Mouse (Mus musculus): ENCODE data around the gene Cd300e. TPM values are rescaled to one million over a fixed set of nuclear protein-coding genes. Genes with fewer than 3 reads are reported as not detected.

Gene Cd300e
- total and polyA plus RNA-seq, 3 experiments, result not detected

GRCm38 (mm10) chr11:115059797-115060196, 2.2 kb downstream of the Cd300e start:
- no peaks in the 10 kb centered on the region for H3K9me3 ChIP-seq (replicated peaks; ENCODE audit: insufficient read depth, low read length)
- TF ChIP-seq MAFK (IDR thresholded peaks at IDR 0.05; ENCODE audit: borderline replicate concordance, low read depth, low read length) (no peak), CTCF (IDR thresholded peaks at IDR 0.05 in 2 of 3, conservative IDR thresholded peaks at IDR 0.05 in 1 of 3; ENCODE audit: control insufficient read depth in 1 of 3, insufficient read depth in 1 of 3, low read depth in 2 of 3, low read length in 3 of 3, poor library complexity in 1 of 3, severe bottlenecking in 1 of 3) (no peak), SIN3A (IDR thresholded peaks at IDR 0.05; ENCODE audit: low read length) (no peak)
- H3K36me3 ChIP-seq (ENCODE audit: control insufficient read depth in 1 of 2, insufficient read depth in 2 of 2, low read length in 2 of 2), result no peaks in the 10 kb centered on the region
- H3K9ac ChIP-seq (ENCODE audit: control insufficient read depth, low read depth, low read length, poor library complexity, severe bottlenecking), result no peak overlapping the region
- H3K27ac ChIP-seq (ENCODE audit: control insufficient read depth, low read depth, low read length), result no peak overlapping the region
- no peaks in the 10 kb centered on the region for H3K79me2 ChIP-seq (ENCODE audit: control insufficient read depth, insufficient read depth, low read length, poor library complexity)
- peaks cover 0 to 4% of the 10 kb centered on the region in 2 experiments; a peak in 1 of 4 replicates for H3K27me3 ChIP-seq (ENCODE audit: control insufficient read depth in 1 of 2, insufficient read depth in 2 of 2, low read length in 2 of 2)
- H3K4me3 ChIP-seq (ENCODE audit: control insufficient read depth in 1 of 2, insufficient read depth in 1 of 2, low read depth in 2 of 2, low read length in 2 of 2), result no peak overlapping the region
- H3K4me1 ChIP-seq (ENCODE audit: control insufficient read depth in 1 of 2, insufficient read depth in 2 of 2, low read length in 2 of 2), result no peaks in the 10 kb centered on the region
- DNase-seq (ENCODE audit: low read depth, low spot score), result no peak

- H3K9ac ChIP-seq (ENCODE audit: control insufficient read depth, low read depth, low read length, poor library complexity, severe bottlenecking), result no peak overlapping the region
- H3K27me3 ChIP-seq (ENCODE audit: control insufficient read depth in 1 of 2, insufficient read depth in 2 of 2, low read length in 2 of 2), result no peaks in the 10 kb centered on the region; a peak in 1 of 4 replicates
- DNase-seq (ENCODE audit: low read depth, low spot score), result no peak
- no peaks in the 10 kb centered on the region for H3K9me3 ChIP-seq (replicated peaks; ENCODE audit: insufficient read depth, low read length)
- no peaks in the 10 kb centered on the region for H3K36me3 ChIP-seq (ENCODE audit: control insufficient read depth in 1 of 2, insufficient read depth in 2 of 2, low read length in 2 of 2)
- no peak overlapping the region for H3K4me3 ChIP-seq (ENCODE audit: control insufficient read depth in 1 of 2, insufficient read depth in 1 of 2, low read depth in 2 of 2, low read length in 2 of 2)
- no peaks in the 10 kb centered on the region for H3K4me1 ChIP-seq (ENCODE audit: control insufficient read depth in 1 of 2, insufficient read depth in 2 of 2, low read length in 2 of 2)
- H3K27ac ChIP-seq (ENCODE audit: control insufficient read depth, low read depth, low read length), result no peak overlapping the region
- TF ChIP-seq TBP (IDR thresholded peaks at IDR 0.05; ENCODE audit: low read depth, low read length) (no peak), NELFE (IDR thresholded peaks at IDR 0.05; ENCODE audit: low read depth, low read length) (no peak), ZC3H11A (IDR thresholded peaks at IDR 0.05; ENCODE audit: low read depth, low read length) (no peak), USF1 (IDR thresholded peaks at IDR 0.05; ENCODE audit: low read depth, low read length) (no peak), E2F4 (IDR thresholded peaks at IDR 0.05; ENCODE audit: borderline replicate concordance, low read depth, low read length) (no peak), TAL1 (IDR thresholded peaks at IDR 0.05; ENCODE audit: low read length) (no peak), HCFC1 (IDR thresholded peaks at IDR 0.05; ENCODE audit: low read depth, low read length) (no peak)
- H3K79me2 ChIP-seq (ENCODE audit: control insufficient read depth, insufficient read depth, low read length, poor library complexity), result no peaks in the 10 kb centered on the region
Observed at GRCm38 (mm10) chr11:115058701-115059100, 3.3 kb downstream of the Cd300e start.

- Histone ChIP-seq H3K9ac (ENCODE audit: control insufficient read depth, low read depth, low read length, poor library complexity, severe bottlenecking) (no peak overlapping the region), H3K27ac (ENCODE audit: control insufficient read depth, low read depth, low read length) (no peak overlapping the region), H3K4me3 (ENCODE audit: control insufficient read depth in 1 of 2, insufficient read depth in 1 of 2, low read depth in 2 of 2, low read length in 2 of 2) (no peak overlapping the region), H3K9me3 (replicated peaks; ENCODE audit: insufficient read depth, low read length) (no peaks in the 10 kb centered on the region), H3K27me3 (ENCODE audit: control insufficient read depth in 1 of 2, insufficient read depth in 2 of 2, low read length in 2 of 2) (no peaks in the 10 kb centered on the region), H3K79me2 (ENCODE audit: control insufficient read depth, insufficient read depth, low read length, poor library complexity) (no peaks in the 10 kb centered on the region), H3K36me3 (ENCODE audit: control insufficient read depth in 1 of 2, insufficient read depth in 2 of 2, low read length in 2 of 2) (no peaks in the 10 kb centered on the region), H3K4me1 (ENCODE audit: control insufficient read depth in 1 of 2, insufficient read depth in 2 of 2, low read length in 2 of 2) (no peaks in the 10 kb centered on the region)
- no peak for DNase-seq (ENCODE audit: low read depth, low spot score)
- TF ChIP-seq ZMIZ1 (IDR thresholded peaks at IDR 0.05; ENCODE audit: low read depth, low read length), result no peak
- TF ChIP-seq MAFK (IDR thresholded peaks at IDR 0.05; ENCODE audit: borderline replicate concordance, low read depth, low read length), result no peak
- TF ChIP-seq CTCF (IDR thresholded peaks at IDR 0.05 in 2 of 3, conservative IDR thresholded peaks at IDR 0.05 in 1 of 3; ENCODE audit: control insufficient read depth in 1 of 3, insufficient read depth in 1 of 3, low read depth in 2 of 3, low read length in 3 of 3, poor library complexity in 1 of 3, severe bottlenecking in 1 of 3), result no peak
- TF ChIP-seq SMC3 (IDR thresholded peaks at IDR 0.05; ENCODE audit: low read depth, low read length), result no peak
- TF ChIP-seq USF2 (IDR thresholded peaks at IDR 0.05; ENCODE audit: borderline replicate concordance in 1 of 2, insufficient read depth in 1 of 2, low read depth in 1 of 2, low read length in 2 of 2), result no peak
- no peak for TF ChIP-seq GABPA (IDR thresholded peaks at IDR 0.05; ENCODE audit: low read depth, low read length)
- no peak for TF ChIP-seq USF1 (IDR thresholded peaks at IDR 0.05; ENCODE audit: low read depth, low read length)
- TF ChIP-seq POLR2A (IDR thresholded peaks at IDR 0.05; ENCODE audit: control insufficient read depth in 1 of 2, insufficient read depth in 1 of 2, low read depth in 1 of 2, low read length in 2 of 2, poor library complexity in 1 of 2), result no peak
- TF ChIP-seq ZKSCAN1 (IDR thresholded peaks at IDR 0.05; ENCODE audit: low read depth, low read length), result no peak
- TF ChIP-seq ZNF384 (IDR thresholded peaks at IDR 0.05; ENCODE audit: low read depth, low read length), result no peak
- no peak for TF ChIP-seq MXI1 (IDR thresholded peaks at IDR 0.05; ENCODE audit: low read depth, low read length)
- no peak for TF ChIP-seq MAX (IDR thresholded peaks at IDR 0.05; ENCODE audit: low read length)
- TF ChIP-seq UBTF (IDR thresholded peaks at IDR 0.05; ENCODE audit: borderline replicate concordance, insufficient read depth, low read depth, low read length), result no peak
- TF ChIP-seq GATA1 (IDR thresholded peaks at IDR 0.05; ENCODE audit: low read depth, low read length), result no peak
- TF ChIP-seq HCFC1 (IDR thresholded peaks at IDR 0.05; ENCODE audit: low read depth, low read length), result no peak
- no peak for TF ChIP-seq TBP (IDR thresholded peaks at IDR 0.05; ENCODE audit: low read depth, low read length)
- no peak for TF ChIP-seq POLR2AphosphoS2 (IDR thresholded peaks at IDR 0.05; ENCODE audit: low read length)
- TF ChIP-seq RAD21 (IDR thresholded peaks at IDR 0.05; ENCODE audit: low read depth, low read length), result no peak
Observed at GRCm38 (mm10) chr11:115054537-115054936, 7.4 kb downstream of the Cd300e start.

Data from MEL (cell line).